Mouse (Mus musculus): ENCODE results near the gene Mageb18. TPM values are rescaled to one million over a fixed set of nuclear protein-coding genes. Genes with fewer than 3 reads are reported as not detected.

Gene Mageb18
- polyA plus RNA-seq, 1 experiment = not detected

DNA sequence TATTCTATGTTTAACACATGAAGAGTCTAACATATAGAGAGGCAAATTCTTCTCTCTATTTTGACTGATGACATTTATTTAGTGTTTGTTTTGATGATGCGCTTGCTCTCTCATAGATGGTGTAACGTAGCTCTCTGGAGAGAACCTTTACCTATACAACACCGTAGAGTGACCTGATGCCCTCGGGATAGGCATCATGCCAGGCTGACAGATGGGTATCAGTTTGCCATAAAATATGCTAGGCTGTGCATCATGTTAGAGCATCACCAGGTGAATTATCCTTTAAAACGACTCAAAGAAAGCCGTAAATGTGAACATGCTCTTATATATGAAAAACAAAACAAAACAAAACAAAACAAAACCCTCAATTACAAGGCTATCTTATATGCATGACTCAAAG is 258.5 kb downstream of the Mageb18 start:
- Histone ChIP-seq H3K27ac (ENCODE audit: insufficient read depth, low read length) (no peak overlapping the region), H3K4me1 (ENCODE audit: control insufficient read depth, insufficient read depth, low read length) (no peaks in the 10 kb centered on the region), H3K4me3 (ENCODE audit: insufficient read depth, low read length) (no peak overlapping the region)
- no peak for TF ChIP-seq POLR2A (IDR thresholded peaks at IDR 0.05; ENCODE audit: low read depth, low read length)
- no peak for TF ChIP-seq CTCF (IDR thresholded peaks at IDR 0.05; ENCODE audit: borderline replicate concordance, insufficient read depth, low read length)

DNA sequence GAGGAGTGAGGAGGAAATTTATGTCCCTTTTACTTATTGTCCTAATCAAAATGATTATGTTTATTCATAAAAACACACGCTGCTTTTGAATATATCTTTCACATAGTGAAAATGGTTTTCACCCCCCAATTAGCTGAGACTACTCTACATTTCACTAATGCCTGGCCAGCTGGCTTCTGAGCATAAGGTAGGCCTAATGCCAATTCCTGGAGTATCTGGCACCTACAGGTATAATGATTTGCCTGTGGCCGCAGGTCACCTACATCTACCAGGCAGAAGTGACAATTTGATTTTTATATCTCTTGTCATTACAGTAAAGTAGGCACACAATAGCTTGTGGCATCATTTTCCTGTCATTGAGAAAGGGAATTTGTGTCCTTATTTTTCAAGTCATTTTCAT is 259.8 kb downstream of the Mageb18 start:
- Histone ChIP-seq H3K4me3 (ENCODE audit: insufficient read depth, low read length) (no peak overlapping the region), H3K4me1 (ENCODE audit: control insufficient read depth, insufficient read depth, low read length) (no peaks in the 10 kb centered on the region), H3K27ac (ENCODE audit: insufficient read depth, low read length) (no peak overlapping the region)
- TF ChIP-seq POLR2A (IDR thresholded peaks at IDR 0.05; ENCODE audit: low read depth, low read length) (no peak), CTCF (IDR thresholded peaks at IDR 0.05; ENCODE audit: borderline replicate concordance, insufficient read depth, low read length) (no peak)

DNA sequence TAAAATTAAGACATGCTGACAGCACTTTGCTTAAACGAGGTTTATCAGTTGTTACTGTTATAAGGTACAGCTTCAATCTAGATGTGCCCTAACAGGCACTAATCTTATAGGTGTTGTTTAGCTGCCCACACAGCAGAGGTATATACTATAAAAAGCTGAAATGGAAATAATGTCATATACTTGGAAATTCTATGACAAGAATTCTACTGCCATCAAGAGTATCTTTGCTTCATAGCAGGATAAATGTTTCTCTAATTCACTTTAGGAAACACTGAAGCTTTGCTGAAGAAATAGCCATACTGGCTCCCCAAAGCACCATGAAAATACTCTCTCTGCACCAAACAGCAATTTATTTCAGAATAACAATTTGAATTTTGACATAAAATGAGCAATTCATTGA is 265.9 kb downstream of the Mageb18 start:
- Histone ChIP-seq H3K4me1 (ENCODE audit: control insufficient read depth, insufficient read depth, low read length) (no peaks in the 10 kb centered on the region), H3K4me3 (ENCODE audit: insufficient read depth, low read length) (no peak overlapping the region), H3K27ac (ENCODE audit: insufficient read depth, low read length) (no peak overlapping the region)
- TF ChIP-seq CTCF (IDR thresholded peaks at IDR 0.05; ENCODE audit: borderline replicate concordance, insufficient read depth, low read length) (no peak), POLR2A (IDR thresholded peaks at IDR 0.05; ENCODE audit: low read depth, low read length) (no peak)

DNA sequence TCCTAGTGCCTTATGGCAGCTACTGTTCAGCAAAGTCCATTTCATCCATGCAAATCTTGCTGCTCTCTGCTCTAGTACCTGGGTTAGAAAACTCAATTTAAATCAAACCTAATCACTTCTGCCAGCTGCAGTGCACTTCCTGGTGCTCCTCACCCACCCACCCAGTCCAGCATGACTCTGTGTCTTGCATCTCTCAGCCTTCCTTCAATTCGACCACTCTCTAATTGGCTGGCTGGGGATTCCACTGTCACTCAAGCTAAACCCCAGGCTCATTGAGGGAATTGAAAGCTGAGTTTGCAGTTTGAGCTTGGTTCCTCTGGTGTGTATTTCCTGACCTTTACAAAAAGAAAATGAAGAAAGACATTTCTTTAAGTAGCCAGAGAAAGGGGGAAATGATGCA is 275.8 kb downstream of the Mageb18 start:
- Histone ChIP-seq H3K27ac (ENCODE audit: insufficient read depth, low read length) (no peak overlapping the region), H3K4me3 (ENCODE audit: insufficient read depth, low read length) (no peak overlapping the region), H3K4me1 (ENCODE audit: control insufficient read depth, insufficient read depth, low read length) (no peaks in the 10 kb centered on the region)
- TF ChIP-seq CTCF (IDR thresholded peaks at IDR 0.05; ENCODE audit: borderline replicate concordance, insufficient read depth, low read length) (no peak), POLR2A (IDR thresholded peaks at IDR 0.05; ENCODE audit: low read depth, low read length) (no peak)

DNA sequence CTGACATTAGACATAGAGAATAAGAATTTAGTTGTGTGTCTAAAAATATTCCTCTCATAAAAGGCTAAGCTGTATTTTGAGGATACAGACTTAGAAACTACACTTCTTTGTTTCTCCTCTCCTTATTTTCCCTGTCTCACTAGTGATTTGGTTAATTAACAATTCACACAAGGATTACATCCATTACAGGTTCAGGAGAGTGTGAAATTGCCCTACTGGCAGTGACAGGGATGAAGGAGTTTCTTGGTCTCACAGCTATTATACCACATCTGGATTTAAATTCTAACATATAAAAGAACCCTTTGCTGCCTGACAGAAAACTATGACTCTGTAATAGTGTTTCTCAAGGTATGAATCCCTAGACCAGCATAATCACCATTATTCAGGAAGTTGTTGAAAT is 318.8 kb downstream of the Mageb18 start:
- Histone ChIP-seq H3K4me3 (ENCODE audit: insufficient read depth, low read length) (no peak overlapping the region), H3K27ac (ENCODE audit: insufficient read depth, low read length) (no peak overlapping the region), H3K4me1 (ENCODE audit: control insufficient read depth, insufficient read depth, low read length) (no peaks in the 10 kb centered on the region)
- TF ChIP-seq POLR2A (IDR thresholded peaks at IDR 0.05; ENCODE audit: low read depth, low read length) = no peak
- no peak for TF ChIP-seq CTCF (IDR thresholded peaks at IDR 0.05; ENCODE audit: borderline replicate concordance, insufficient read depth, low read length)

Other genes with a start within 250 kb of the Mageb18 start
- not detected in 2 replicates for gene Gm5941, start 109.6 kb downstream of the Mageb18 start, polyA plus RNA-seq (2011; ENCODE audit: insufficient read length, low read depth, missing spikeins)

Data from embryonic fibroblast, embryonic 13.5 days (primary cell).